Mouse (Mus musculus): ENCODE data around the gene Tbxas1.

Gene Tbxas1

GRCm38 (mm10) chr6:38995774-38996173 lies 120.6 kb downstream of the Tbxas1 start:
- no peak for DNase-seq (ENCODE audit: low read depth, low spot score)

DNA sequence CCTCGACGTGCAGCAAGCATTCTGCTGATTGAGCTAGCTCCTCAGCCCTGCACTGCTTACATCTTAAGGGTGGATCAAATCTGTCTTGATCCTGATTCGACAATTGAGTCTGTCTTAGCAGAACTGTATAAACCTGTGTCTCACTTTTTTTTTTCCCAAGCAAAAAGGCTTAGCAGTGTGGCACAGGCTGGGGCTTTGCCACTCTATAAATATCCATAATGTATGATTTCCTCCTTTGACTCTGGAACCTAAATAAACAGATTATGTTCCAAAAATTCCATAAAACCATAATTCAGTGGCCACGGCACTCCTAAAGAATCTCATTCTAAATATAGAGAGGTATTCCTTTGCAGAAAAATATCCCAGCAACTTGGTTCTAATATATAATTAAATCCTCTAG lies 122.6 kb downstream of the Tbxas1 start:
- no peak for DNase-seq (ENCODE audit: low read depth, low spot score)

- no peak for DNase-seq (ENCODE audit: low read depth, low spot score)
Measured at GRCm38 (mm10) chr6:39003126-39003525, 127.9 kb downstream of the Tbxas1 start.

DNA sequence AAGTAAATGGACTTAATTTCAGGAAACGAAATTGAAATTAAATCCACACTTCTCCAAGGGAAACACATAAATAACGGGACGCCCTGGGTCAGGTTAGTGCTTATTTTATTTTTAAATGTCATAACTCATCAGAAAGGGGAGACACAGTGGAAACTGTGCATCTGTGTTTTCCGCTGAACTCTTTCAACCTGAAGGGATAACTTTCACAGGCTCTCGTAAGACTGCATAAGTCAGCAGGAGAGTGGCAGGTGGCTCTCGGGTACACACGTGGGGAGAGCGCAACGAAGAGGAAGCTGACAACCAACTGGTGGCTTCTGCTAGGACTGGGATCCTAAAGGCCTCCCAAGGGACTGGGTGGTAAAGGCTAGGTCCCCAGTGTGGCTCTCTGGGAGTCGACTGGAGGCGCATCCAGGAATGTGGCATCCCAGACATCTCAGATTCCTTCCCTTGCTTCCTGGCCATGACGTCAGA lies 128.8 kb downstream of the Tbxas1 start:
- no peak for DNase-seq (ENCODE audit: low read depth, low spot score)

- DNase-seq (ENCODE audit: low read depth, low spot score), result no peak
Measured at GRCm38 (mm10) chr6:39005267-39005944, 130.2 kb downstream of the Tbxas1 start.

DNA sequence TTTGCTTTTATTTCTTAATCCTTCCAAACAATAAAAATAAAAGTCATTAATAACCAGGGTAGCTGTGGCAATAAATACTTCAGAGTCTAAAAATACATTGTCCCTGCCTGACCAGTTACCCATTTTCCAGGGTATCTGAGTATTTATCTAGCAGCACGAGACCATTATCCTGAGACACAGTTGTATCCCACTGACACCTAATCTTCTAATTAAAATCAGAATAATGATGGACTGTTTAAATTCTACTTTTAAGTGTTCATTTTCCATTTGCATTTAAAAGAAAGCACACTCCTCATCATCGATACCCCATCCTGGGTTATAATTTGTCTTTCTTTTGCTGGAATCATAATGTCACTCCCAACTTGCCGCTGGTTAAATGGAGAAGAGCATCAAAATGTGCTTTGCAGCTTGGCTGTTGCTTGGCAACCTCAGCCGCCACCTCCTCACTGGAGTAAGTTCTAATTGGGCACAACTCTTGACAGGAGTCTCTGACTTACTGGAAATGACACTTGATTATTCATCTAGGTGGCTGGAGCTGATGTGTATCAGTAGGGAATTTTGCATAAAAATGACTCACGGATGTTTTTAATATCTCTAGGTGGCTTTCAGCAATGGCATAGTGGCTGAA lies 130.9 kb downstream of the Tbxas1 start:
- no peak for DNase-seq (ENCODE audit: low read depth, low spot score)

GRCm38 (mm10) chr6:39007223-39007622 lies 132.0 kb downstream of the Tbxas1 start:
- DNase-seq (ENCODE audit: low read depth, low spot score), result no peak

DNA sequence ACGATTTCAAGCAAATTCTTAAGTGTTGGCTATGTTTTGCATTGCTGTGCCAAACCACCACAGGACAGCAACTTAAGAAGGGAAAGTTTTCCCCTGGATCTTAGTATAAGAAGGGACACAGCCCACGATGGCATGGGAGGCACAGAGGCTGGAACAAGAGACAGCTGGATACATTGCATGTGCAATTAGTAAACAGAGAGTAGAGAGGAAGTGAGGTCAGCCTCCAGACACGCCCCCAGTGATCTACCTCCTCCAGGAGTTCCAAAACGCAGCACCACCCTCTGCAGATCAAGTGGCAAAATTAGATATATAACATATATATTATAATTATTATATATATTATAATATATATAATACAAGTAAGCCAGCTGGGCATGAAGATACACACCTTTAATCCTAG lies 132.9 kb downstream of the Tbxas1 start:
- DNase-seq (ENCODE audit: low read depth, low spot score), result no peak

GRCm38 (mm10) chr6:39013034-39013832 lies 138.0 kb downstream of the Tbxas1 start:
- DNase-seq (ENCODE audit: low read depth, low spot score), result no peak

DNA sequence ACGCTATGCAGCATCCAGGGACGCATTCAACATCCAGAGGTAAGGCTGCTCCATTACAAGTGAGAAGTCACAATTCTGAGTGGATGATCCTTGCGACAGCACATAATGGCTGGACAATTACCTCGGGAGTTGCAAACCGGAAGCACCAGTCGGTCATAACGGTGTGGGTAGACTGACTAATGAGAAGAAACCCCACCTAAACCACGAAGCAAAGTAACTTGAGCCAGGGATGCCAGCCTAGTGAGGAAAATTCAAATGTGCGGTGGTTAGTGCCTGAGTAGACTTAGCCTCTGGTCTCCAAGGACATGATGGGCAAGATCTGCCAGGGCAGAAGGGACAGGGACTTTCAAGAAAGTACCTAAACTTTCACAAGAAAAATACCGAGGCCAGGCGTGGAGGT lies 142.7 kb downstream of the Tbxas1 start:
- DNase-seq (ENCODE audit: low read depth, low spot score), result no peak

- DNase-seq (ENCODE audit: low read depth, low spot score), result no peak
Measured at GRCm38 (mm10) chr6:39018805-39019204, 143.6 kb downstream of the Tbxas1 start.

DNA sequence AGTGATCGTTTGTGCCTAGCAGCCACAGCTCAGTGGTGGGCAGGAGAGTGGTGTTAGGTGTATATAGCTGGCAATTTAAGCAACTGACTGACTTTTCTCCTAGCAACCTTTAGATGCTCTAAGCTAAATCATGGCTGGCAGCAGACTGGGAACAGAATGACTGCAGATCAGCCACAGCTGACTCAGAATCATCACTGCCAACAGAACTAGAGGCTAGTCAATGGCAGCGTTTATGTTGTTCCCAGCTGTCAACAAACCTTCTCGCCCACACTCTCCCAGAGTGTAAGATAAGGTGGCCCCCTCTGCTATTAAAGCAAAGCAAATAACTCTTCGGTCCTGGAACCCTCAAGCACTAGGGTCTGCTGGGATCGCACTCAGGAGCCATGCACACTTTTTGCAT lies 144.0 kb downstream of the Tbxas1 start:
- no peak for DNase-seq (ENCODE audit: low read depth, low spot score)

DNA sequence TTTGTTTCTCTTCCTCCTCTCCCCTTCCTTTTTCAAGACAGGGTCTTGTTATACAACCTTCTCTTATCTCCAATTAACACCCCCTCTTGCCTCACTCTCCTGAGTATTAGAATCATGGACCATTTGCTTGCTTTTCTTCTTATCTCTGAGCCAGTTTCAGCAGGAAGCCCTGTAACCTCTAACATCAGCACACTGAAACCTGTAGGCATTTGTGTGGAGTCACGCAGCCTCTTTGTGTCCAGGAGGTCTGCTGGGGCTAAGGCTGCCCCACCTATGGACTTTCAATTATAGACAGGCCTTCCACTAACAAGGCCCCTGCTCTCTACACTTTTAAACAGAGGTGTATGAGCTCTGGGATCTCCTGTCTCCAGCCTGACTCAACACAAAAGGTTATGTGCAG lies 146.7 kb downstream of the Tbxas1 start:
- no peak for DNase-seq (ENCODE audit: low read depth, low spot score)

DNA sequence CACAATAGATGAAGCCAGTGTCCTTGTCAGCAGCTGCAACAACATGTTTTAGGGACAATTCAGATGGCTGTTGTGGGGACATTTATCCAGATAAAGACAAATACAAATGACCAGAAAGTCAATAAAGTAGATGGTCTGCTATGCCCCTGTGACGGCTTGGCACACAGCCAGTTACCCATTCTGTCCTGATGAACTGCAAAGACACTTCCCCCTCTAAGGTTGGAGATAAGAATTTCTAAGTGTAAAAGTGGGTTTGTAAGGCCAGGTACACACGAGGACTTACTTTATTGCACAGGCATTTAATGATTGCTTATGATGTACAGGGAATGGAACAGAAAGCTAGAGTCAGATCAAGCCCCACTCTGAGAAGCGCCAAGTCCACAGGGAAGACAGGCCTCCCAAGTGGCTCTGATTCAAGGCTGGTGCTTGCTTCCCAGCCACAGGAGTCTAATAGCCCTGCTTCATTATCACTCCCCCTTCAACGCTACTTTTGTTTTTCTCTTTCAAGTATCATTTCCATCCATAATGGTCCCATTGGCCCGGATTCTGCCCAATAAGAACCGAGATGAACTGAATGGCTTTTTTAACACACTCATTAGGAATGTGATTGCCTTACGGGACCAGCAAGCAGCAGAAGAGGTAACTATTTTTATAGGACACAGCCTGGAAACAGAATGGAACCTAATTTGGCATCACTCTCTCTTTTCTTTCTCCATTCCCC lies 147.4 kb downstream of the Tbxas1 start:
- DNase-seq (ENCODE audit: low read depth, low spot score), result no peak

GRCm38 (mm10) chr6:39024631-39025030 lies 149.4 kb downstream of the Tbxas1 start:
- DNase-seq (ENCODE audit: low read depth, low spot score), result no peak

DNA sequence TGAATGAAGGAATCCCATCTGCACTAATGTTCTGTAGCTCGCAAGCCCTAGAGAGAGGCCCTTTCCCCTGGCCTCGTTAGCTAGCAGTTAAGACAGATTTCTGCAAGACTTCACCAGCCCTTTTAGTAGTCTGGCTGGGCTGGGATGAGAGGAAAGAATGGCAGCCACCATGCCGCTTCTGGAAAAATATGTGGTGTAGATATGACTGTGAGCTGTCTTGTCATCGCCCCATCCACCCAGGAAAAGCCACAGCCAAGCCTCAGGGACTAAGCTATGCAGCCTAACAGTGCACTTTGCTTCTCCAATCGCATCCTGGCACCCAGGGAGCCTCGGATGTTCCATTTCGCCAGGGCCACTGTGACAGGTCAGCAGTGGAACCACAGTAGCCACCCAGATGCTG lies 149.8 kb downstream of the Tbxas1 start:
- DNase-seq (ENCODE audit: low read depth, low spot score), result no peak

DNA sequence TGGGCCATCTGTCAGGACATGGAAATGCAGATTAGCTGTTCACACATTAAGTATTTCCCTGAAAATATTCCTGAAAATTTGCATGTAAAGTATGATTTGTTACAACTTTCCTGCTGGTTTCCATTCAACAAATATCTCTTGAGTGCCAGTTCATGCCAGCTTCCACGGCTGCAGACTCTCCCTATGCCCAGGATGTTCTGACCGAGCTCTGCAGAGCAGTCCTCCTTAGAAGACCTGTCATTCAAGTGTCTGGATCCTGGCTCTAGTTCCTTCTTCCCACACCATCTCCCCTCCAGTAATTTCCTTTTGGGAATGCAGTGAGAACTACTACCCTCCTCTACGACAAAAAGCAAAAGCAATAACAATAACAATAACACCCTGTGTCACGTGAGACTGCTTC lies 155.5 kb downstream of the Tbxas1 start:
- no peak for DNase-seq (ENCODE audit: low read depth, low spot score)

- no peak for DNase-seq (ENCODE audit: low read depth, low spot score)
Measured at GRCm38 (mm10) chr6:39033676-39034075, 158.5 kb downstream of the Tbxas1 start.

DNA sequence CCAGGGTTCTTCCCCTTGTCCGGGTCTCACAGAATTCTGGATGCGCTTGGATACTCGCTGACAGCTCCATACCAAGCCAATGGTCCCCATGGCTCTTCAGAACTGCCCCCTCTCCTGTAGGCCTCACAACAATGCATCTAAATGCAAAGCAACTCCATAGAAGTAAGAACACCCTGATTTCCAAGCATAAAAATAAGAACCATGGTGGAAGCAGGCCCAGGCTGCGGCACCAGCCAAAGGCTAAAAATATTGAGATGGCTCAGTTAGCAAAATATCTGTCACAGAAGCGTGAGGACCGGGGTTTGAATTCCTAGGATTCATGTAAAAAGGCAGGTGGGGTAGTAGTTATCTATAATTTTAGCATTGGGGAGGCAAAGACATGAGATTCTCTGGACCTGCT lies 159.8 kb downstream of the Tbxas1 start:
- DNase-seq (ENCODE audit: low read depth, low spot score), result no peak

DNA sequence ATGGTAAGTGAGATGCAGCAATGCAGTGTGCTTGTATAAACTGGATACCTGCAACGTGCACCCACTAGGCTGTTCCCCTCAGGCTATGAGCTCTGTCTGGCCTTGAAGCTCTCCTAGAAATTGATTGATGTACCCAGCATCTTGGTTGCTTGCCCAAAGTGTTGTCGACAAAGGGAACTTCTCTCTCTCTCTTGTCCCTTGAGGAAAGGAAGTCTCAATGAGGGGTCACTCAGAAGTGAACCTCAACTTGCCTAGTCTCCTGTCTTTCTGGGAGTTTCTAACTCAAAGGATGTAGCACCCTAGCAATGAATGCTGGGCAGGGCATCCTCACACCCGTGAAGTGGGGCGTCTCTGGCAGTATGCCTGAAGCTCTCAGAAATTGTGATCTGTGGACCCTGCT lies 161.0 kb downstream of the Tbxas1 start:
- no peak for DNase-seq (ENCODE audit: low read depth, low spot score)

- DNase-seq (ENCODE audit: low read depth, low spot score), result no peak
Measured at GRCm38 (mm10) chr6:39040451-39040850, 165.2 kb downstream of the Tbxas1 start.

- no peak for DNase-seq (ENCODE audit: low read depth, low spot score)
Measured at GRCm38 (mm10) chr6:39049141-39049540, 173.9 kb downstream of the Tbxas1 start.
